Mouse (Mus musculus) megakaryocyte, embryonic 14.5 days (primary cell): ENCODE data around the gene Isoc2a.

Experiments used
- FLI1 ChIP-seq: IDR thresholded peaks from 2 replicates; pipeline ENCODE4 v1.6.1; 2012; ENCODE audit warnings: low read length, inconsistent platforms, mixed read lengths
- GATA1 ChIP-seq: IDR thresholded peaks from 3 replicates; pipeline ENCODE4 v1.6.1; 2012; ENCODE audit warnings: mixed read lengths, low read length, inconsistent platforms, borderline replicate concordance

DNA sequence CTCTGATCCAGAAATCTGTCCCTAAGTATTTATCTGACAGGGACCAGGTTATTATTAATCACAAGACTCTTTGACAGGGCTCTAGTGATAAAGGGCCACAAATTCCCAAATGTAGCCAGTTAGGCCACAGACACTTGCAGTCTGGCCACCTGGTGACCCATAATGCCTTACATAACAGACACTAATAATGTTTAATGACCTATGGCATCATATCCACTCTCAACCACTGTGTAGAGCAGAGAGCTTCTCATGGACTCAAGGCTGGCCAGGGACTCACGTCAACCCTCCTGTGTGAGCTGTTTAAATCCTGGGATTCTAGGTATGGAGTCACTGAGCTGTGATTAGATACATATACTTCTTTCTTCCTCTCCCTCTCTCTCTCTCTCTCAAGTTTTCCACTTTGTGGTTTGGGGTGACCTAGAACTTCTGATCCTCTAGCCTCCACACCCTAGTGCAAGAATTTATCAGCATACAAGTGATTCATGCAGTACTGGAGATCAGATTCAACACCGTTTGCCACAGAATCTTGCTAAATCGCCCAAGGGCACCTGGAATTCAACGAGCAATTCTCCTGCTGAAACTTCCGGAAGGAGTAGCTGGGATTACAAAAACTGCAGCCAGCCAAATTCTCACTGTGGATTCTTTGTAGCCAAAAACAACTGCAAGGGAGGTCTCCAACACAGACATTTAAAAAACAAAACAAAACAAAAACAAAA is 12.7 kb upstream of the Isoc2a start:
- TF ChIP-seq GATA1 (no peak), FLI1 (no peak)
